Mouse (Mus musculus) CH12.LX (cell line): Measurements from ENCODE around the gene Rassf8. TPM values are rescaled to one million over a fixed set of nuclear protein-coding genes. Genes with fewer than 3 reads are reported as not detected.

ENCODE experiments used
- DNase-seq: peaks from one replicate; pipeline ENCODE4 v3.0.0-alpha.2; 2013; ENCODE audit errors: extremely low read depth
- H3K27ac ChIP-seq: 2 replicates; pipeline ENCODE4 v1.5.1; 2012; ENCODE audit warnings: low read depth, mild to moderate bottlenecking, control low read depth, moderate library complexity; ENCODE audit not compliant: insufficient read depth
- H3K27me3 ChIP-seq: replicated peaks from 2 replicates; pipeline ENCODE3; 2012; ENCODE audit warnings: inconsistent platforms
- H3K36me3 ChIP-seq, 2 experiments: replicated peaks in 1 of 2; 2 replicates each; pipeline versions ENCODE3 to v1.6.1; 2012; ENCODE audit warnings: inconsistent platforms in 1 of 2, low read length in 1 of 2, mild to moderate bottlenecking in 1 of 2, mixed read lengths in 1 of 2, moderate library complexity in 1 of 2; ENCODE audit not compliant: control insufficient read depth in 1 of 2, insufficient read depth in 1 of 2
- H3K4me1 ChIP-seq, 2 experiments: 2 replicates each; pipeline ENCODE4 v1.6.1; 2012; ENCODE audit warnings: inconsistent platforms in 1 of 2, moderate library complexity in 1 of 2; ENCODE audit not compliant: insufficient read depth in 2 of 2, control insufficient read depth in 1 of 2
- H3K4me2 ChIP-seq: 2 replicates; pipeline ENCODE4 v1.6.1; 2012; ENCODE audit warnings: low read depth, mild to moderate bottlenecking, control low read depth; ENCODE audit not compliant: poor library complexity, insufficient read depth, severe bottlenecking
- H3K4me3 ChIP-seq, 3 experiments: fragments of 150-350 bp in 1 of 3; sonication (generic) in 1 of 3; replicated peaks in 1 of 3; 2 replicates each; pipeline versions ENCODE3 to v1.5.1; 2011 to 2012; ENCODE audit warnings: low read depth in 2 of 3, low read length in 2 of 3, mild to moderate bottlenecking in 2 of 3, moderate library complexity in 2 of 3, control low read depth in 1 of 3, improper control_type of control experiment in 1 of 3, inconsistent platforms in 1 of 3, mixed read lengths in 1 of 3; ENCODE audit not compliant: poor library complexity in 1 of 3
- H3K79me2 ChIP-seq: replicated peaks from 2 replicates; pipeline ENCODE4 v1.6.1; 2012; ENCODE audit warnings: mild to moderate bottlenecking, moderate library complexity; ENCODE audit not compliant: control insufficient read depth, poor library complexity, insufficient read depth, severe bottlenecking; ENCODE audit errors: extremely low read depth
- H3K9ac ChIP-seq: 2 replicates; pipeline ENCODE4 v1.6.1; 2012; ENCODE audit warnings: low read depth, mild to moderate bottlenecking, control low read depth, moderate library complexity; ENCODE audit not compliant: insufficient read depth
- H3K9me3 ChIP-seq: replicated peaks from 2 replicates; pipeline ENCODE3; 2012; ENCODE audit warnings: low read length, inconsistent platforms, mixed read lengths
- BHLHE40 ChIP-seq: IDR thresholded peaks from 2 replicates; pipeline ENCODE4 v1.6.1; 2011; ENCODE audit warnings: mild to moderate bottlenecking, low read depth, low read length, improper control_type of control experiment
- CTCF ChIP-seq, 2 experiments: IDR thresholded peaks in 1 of 2; conservative IDR thresholded peaks in 1 of 2; 2 replicates each; pipeline ENCODE4 v1.5.1; 2011 to 2012; ENCODE audit warnings: low read depth in 2 of 2, low read length in 2 of 2, improper control_type of control experiment in 1 of 2, inconsistent platforms in 1 of 2, mild to moderate bottlenecking in 1 of 2, moderate library complexity in 1 of 2
- E2F4 ChIP-seq: IDR thresholded peaks from 2 replicates; pipeline ENCODE4 v1.6.1; 2011; ENCODE audit warnings: low read depth, low read length, improper control_type of control experiment; ENCODE audit not compliant: insufficient replicate concordance
- EP300 ChIP-seq: IDR thresholded peaks from 2 replicates; pipeline ENCODE4 v1.6.1; 2011; ENCODE audit warnings: low read length, improper control_type of control experiment
- GABPA ChIP-seq: IDR thresholded peaks from 2 replicates; pipeline ENCODE4 v1.6.1; 2012; ENCODE audit warnings: low read depth, low read length, improper control_type of control experiment, inconsistent platforms; ENCODE audit not compliant: insufficient replicate concordance
- HCFC1 ChIP-seq: IDR thresholded peaks from 2 replicates; pipeline ENCODE4 v1.6.1; 2012; ENCODE audit warnings: low read depth, mild to moderate bottlenecking, inconsistent platforms, low read length, improper control_type of control experiment
- KAT2A ChIP-seq: IDR thresholded peaks from 2 replicates; pipeline ENCODE4 v1.6.1; 2012; ENCODE audit warnings: low read length, improper control_type of control experiment, inconsistent platforms; ENCODE audit not compliant: insufficient replicate concordance
- MEF2A ChIP-seq: IDR thresholded peaks from 2 replicates; pipeline ENCODE4 v1.6.1; 2014; ENCODE audit warnings: low read depth, mild to moderate bottlenecking, inconsistent platforms, low read length, improper control_type of control experiment, borderline replicate concordance
- MYC ChIP-seq: IDR thresholded peaks from 2 replicates; pipeline ENCODE4 v1.6.1; 2011; ENCODE audit warnings: low read depth, mild to moderate bottlenecking, improper control_type of control experiment, low read length
- NRF1 ChIP-seq: IDR thresholded peaks from 2 replicates; pipeline ENCODE4 v1.6.1; 2014; ENCODE audit warnings: low read depth, mild to moderate bottlenecking, inconsistent platforms, low read length, improper control_type of control experiment, moderate library complexity
- POLR2A ChIP-seq: IDR thresholded peaks from 2 replicates; pipeline ENCODE4 v1.6.1; 2011; ENCODE audit warnings: low read depth, mild to moderate bottlenecking, improper control_type of control experiment, low read length
- POLR2AphosphoS2 ChIP-seq: IDR thresholded peaks from 2 replicates; pipeline ENCODE4 v1.6.1; 2011; ENCODE audit warnings: low read depth, low read length, improper control_type of control experiment
- RCOR1 ChIP-seq: conservative IDR thresholded peaks from 2 replicates; pipeline ENCODE4 v1.6.1; 2012; ENCODE audit warnings: low read depth, mild to moderate bottlenecking, inconsistent platforms, low read length, improper control_type of control experiment
- SIN3A ChIP-seq: IDR thresholded peaks from 2 replicates; pipeline ENCODE4 v1.6.1; 2012; ENCODE audit warnings: low read length, improper control_type of control experiment, inconsistent platforms
- TBP ChIP-seq: conservative IDR thresholded peaks from 2 replicates; pipeline ENCODE4 v1.6.1; 2011; ENCODE audit warnings: low read depth, low read length, improper control_type of control experiment
- UBTF ChIP-seq: IDR thresholded peaks from 2 replicates; pipeline ENCODE4 v1.6.1; 2012; ENCODE audit warnings: low read depth, mild to moderate bottlenecking, inconsistent platforms, low read length, improper control_type of control experiment, moderate library complexity
- ZKSCAN1 ChIP-seq: IDR thresholded peaks from 2 replicates; pipeline ENCODE4 v1.6.1; 2012; ENCODE audit warnings: low read depth, inconsistent platforms, low read length, improper control_type of control experiment, borderline replicate concordance
- ZMIZ1 ChIP-seq: IDR thresholded peaks from 2 replicates; pipeline ENCODE4 v1.6.1; 2012; ENCODE audit warnings: low read depth, mild to moderate bottlenecking, inconsistent platforms, low read length, improper control_type of control experiment
- ZNF384 ChIP-seq: IDR thresholded peaks from 2 replicates; pipeline ENCODE4 v1.6.1; 2012; ENCODE audit warnings: low read depth, low read length, improper control_type of control experiment, inconsistent platforms
- dilution Hi-C: fragments of 300-500 bp; cut with MboI; formaldehyde crosslinking; loops from 2 replicates; pipeline ENCODE4 v1.14.3; 2020; ENCODE audit warnings: low sequenced_read_pairs; ENCODE audit not compliant: extremely low pct_unique_long_range_greater_than_20kb, extremely low pct_ligation_motif_present
- in situ Hi-C: fragments of 300-500 bp; cut with MboI; formaldehyde crosslinking; loops from 3 replicates; pipeline ENCODE4 v1.14.3; 2019; ENCODE audit warnings: low sequenced_read_pairs, low pct_ligation_motif_present, low pct_unique_long_range_greater_than_20kb, mixed read lengths
- polyA plus RNA-seq: library from polyadenylated mRNA; unstranded; fragments of >175 nt; gene quantifications from 2 replicates; pipeline ENCODE4 v1.2.1, GENCODE M21; 2012; ENCODE audit warnings: low read depth; ENCODE audit not compliant: insufficient read length
- total RNA-seq, 2 experiments: library from RNA; depleted of rRNA; stranded (reverse); fragments of 300-350 nt in 1 of 2; fragments of >200 nt in 1 of 2; gene quantifications; 2 replicates each; pipeline ENCODE4 v1.2.3; 2012 to 2014

Gene Rassf8
- total and polyA plus RNA-seq, 3 experiments, result 0.34 to 0.59 (median 0.48) TPM

DNA sequence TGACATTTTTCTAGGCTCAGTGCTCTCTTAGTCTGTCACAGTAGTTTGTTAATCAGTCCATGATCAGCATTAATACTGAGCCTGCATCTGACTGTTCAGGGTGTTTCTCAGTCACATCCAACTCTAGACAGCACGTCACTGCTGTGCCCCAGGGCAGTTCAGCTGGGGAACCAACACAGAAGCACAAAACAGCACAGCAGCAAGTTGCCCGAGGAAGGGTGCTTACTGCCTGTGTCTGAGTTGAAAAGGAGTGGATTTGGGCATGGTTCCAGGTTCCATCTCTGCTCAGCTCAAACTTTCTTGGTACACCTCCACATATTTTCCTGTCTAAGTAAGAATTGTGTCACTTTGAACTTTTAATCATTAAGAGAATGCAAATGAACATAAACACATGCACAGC is 60.2 kb downstream of the Rassf8 start:
- Histone ChIP-seq H3K36me3 (no peaks in the 10 kb centered on the region), H3K4me1 (peaks cover 0 to 7% of the 10 kb centered on the region in 2 experiments; a peak in 1 of 4 replicates), H3K9ac (no peak overlapping the region), H3K79me2 (no peaks in the 10 kb centered on the region), H3K27ac (no peak overlapping the region), H3K4me3 (no peak overlapping the region), H3K4me2 (no peak overlapping the region), H3K9me3 (no peaks in the 10 kb centered on the region), H3K27me3 (no peaks in the 10 kb centered on the region)
- in situ Hi-C loops, result no loop called here
- DNase-seq, result no peak
- TF ChIP-seq ZNF384 (no peak), NRF1 (no peak), EP300 (no peak), POLR2AphosphoS2 (no peak), ZKSCAN1 (no peak), POLR2A (no peak), HCFC1 (no peak), ZMIZ1 (no peak), E2F4 (no peak), CTCF (conservative IDR thresholded peaks at IDR 0.05 in 1 of 2, IDR thresholded peaks at IDR 0.05 in 1 of 2; ENCODE audit: low read depth in 2 of 2, low read length in 2 of 2) (no peak), RCOR1 (no peak), GABPA (no peak), MYC (no peak), BHLHE40 (no peak), KAT2A (no peak), TBP (no peak), MEF2A (no peak)
- dilution Hi-C loops, result no loop called here

DNA sequence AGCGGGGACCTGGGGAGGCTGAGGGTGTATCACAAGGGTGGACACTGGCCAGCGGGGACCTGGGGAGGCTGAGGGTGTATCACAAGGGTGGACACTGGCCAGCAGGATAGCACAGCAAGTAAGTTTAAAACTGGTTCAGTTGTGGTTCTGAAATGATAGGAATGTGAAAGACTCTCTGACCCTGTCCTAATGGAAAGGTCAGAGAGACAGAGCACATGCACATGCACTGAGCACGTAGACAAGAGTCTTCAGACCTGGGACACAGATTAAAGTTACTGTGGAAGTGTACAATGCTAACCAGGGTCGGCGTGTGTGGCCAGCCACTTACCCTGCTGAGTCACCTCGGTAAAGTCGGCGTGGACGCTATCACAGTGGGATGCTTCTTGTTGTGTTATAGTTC is 61.4 kb downstream of the Rassf8 start:
- Histone ChIP-seq H3K79me2 (no peaks in the 10 kb centered on the region), H3K27me3 (no peaks in the 10 kb centered on the region), H3K4me1 (peaks cover 0 to 1% of the 10 kb centered on the region in 2 experiments; a peak in 1 of 4 replicates), H3K9ac (no peak overlapping the region), H3K4me2 (no peak overlapping the region), H3K4me3 (no peak overlapping the region)
- dilution Hi-C loops, result no loop called here
- TF ChIP-seq E2F4 (no peak), EP300 (no peak), UBTF (no peak), SIN3A (no peak)
- TF ChIP-seq, all 38 proteins: peak for 0
- no peaks in the 10 kb centered on the region for H3K9me3 ChIP-seq
- no peak overlapping the region for H3K27ac ChIP-seq
- no peaks in the 10 kb centered on the region for H3K36me3 ChIP-seq
- in situ Hi-C loops, result no loop called here
- DNase-seq, result no peak
